ENCODE assay signal across 9 mouse cellular contexts in the genomic region with DNA sequence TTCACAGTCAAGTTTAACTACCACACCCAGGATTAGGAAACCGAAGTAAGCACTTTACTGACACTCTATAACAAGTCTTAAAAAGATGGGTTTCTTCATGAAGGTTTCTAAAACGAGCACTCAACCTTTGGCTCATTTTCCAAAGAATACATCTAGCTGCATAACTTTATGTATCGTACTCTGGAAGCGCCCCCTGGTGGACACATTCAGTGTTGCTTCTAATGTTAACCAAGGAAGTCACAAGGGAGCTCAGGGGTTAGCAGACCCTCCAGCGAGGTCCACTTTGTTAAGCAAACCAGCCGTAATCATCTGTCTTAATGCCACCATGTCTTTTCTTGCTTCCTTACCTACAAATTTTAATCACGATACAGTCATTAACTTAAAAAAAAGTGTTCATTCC. TPM values are rescaled to one million over a fixed set of nuclear protein-coding genes. Genes with fewer than 3 reads are reported as not detected.
DNase-seq lines count a peak whose midpoint lies in the region; ATAC-seq and TF ChIP-seq lines count a peak whose summit lies in the region.
"Had no signal": no experiment of that assay in that cellular context is flagged by ENCODE, and none has a peak within 500 bp of the region (broad histone marks: within the 10 kb centered on the region; RNA-seq: fewer than 3 reads in every experiment).

No protein-coding gene starts in this region.

- no peak overlapping the region for H3K4me3 ChIP-seq in MEL (ENCODE audit: control insufficient read depth in 1 of 2, insufficient read depth in 1 of 2, low read depth in 2 of 2, low read length in 2 of 2)
- H3K4me3 ChIP-seq: lung, embryonic 15.5 days had no signal

- no peaks in the 10 kb centered on the region for H3K27me3 ChIP-seq in MEL (ENCODE audit: control insufficient read depth in 1 of 2, insufficient read depth in 2 of 2, low read length in 2 of 2)
- H3K27me3 ChIP-seq: lung, embryonic 15.5 days had no signal

- TF ChIP-seq POLR2A in MEL (IDR thresholded peaks at IDR 0.05; ENCODE audit: control insufficient read depth in 1 of 2, insufficient read depth in 1 of 2, low read depth in 1 of 2, low read length in 2 of 2, poor library complexity in 1 of 2), result no peak

- no peaks in the 10 kb centered on the region for H3K4me1 ChIP-seq in MEL (ENCODE audit: control insufficient read depth in 1 of 2, insufficient read depth in 2 of 2, low read length in 2 of 2)
- H3K4me1 ChIP-seq: lung, embryonic 15.5 days had no signal

- H3K9me3 ChIP-seq in MEL (replicated peaks; ENCODE audit: insufficient read depth, low read length), result no peaks in the 10 kb centered on the region
- H3K9me3 ChIP-seq: lung, embryonic 15.5 days had no signal

- intact Hi-C loops in gastrocnemius, postnatal 14 days (cut with DNase I; ENCODE audit: low total_unique reads), result loop anchor here (2.0 kb wide), 1 partner anchor 90 kb away; a partner anchor contains a TSS

- peak; percentile 82 for TF ChIP-seq RAD21 in MEL (IDR thresholded peaks at IDR 0.05; ENCODE audit: low read depth, low read length)

- H3K79me2 ChIP-seq in MEL (ENCODE audit: control insufficient read depth, insufficient read depth, low read length, poor library complexity), result no peaks in the 10 kb centered on the region

- no peak for ATAC-seq in CD4-positive, CD25-positive, alpha-beta regulatory T cell, adult 4 months
- ATAC-seq in megakaryocyte-erythroid progenitor cell, adult 5-6 weeks (replicated peaks; ENCODE audit: low FRiP score, low TSS enrichment, poor library complexity, severe bottlenecking), result peak; percentile 63; the same call in 1 of the 2 replicates

- TF ChIP-seq EP300 in MEL (IDR thresholded peaks at IDR 0.05; ENCODE audit: low read depth in 1 of 2, low read length in 2 of 2), result no peak

- peak; percentile 83 for DNase-seq in CD4-positive, CD25-positive, alpha-beta regulatory T cell, adult 2 months (ENCODE audit: low read depth, low spot score)
- peak; percentile 90 for DNase-seq in MEL (ENCODE audit: low read depth, low spot score)
- DNase-seq in cerebellum, adult 18-20 months, result peak; percentile 73 to 82
- peak; percentile 59 for DNase-seq in gastrocnemius, postnatal 14 days
- DNase-seq in layer of hippocampus, postnatal 10 days (ENCODE audit: low spot score in 2 of 2), result peak; percentile 48 to 73
- peak; percentile 53 to 75 for DNase-seq in spleen, postnatal 14 days (ENCODE audit: low spot score in 2 of 2)

- peak; percentile 65 to 94 (median 68) for TF ChIP-seq CTCF in MEL (IDR thresholded peaks at IDR 0.05 in 2 of 3, conservative IDR thresholded peaks at IDR 0.05 in 1 of 3; ENCODE audit: control insufficient read depth in 1 of 3, insufficient read depth in 1 of 3, low read depth in 2 of 3, low read length in 3 of 3, poor library complexity in 1 of 3, severe bottlenecking in 1 of 3)

- no peak overlapping the region for H3K9ac ChIP-seq in MEL (ENCODE audit: control insufficient read depth, low read depth, low read length, poor library complexity, severe bottlenecking)
- H3K9ac ChIP-seq: lung, embryonic 15.5 days had no signal

- H3K27ac ChIP-seq in MEL (ENCODE audit: control insufficient read depth, low read depth, low read length), result no peak overlapping the region
- H3K27ac ChIP-seq: lung, embryonic 15.5 days had no signal

- no peaks in the 10 kb centered on the region for H3K36me3 ChIP-seq in MEL (ENCODE audit: control insufficient read depth in 1 of 2, insufficient read depth in 2 of 2, low read length in 2 of 2)
- H3K36me3 ChIP-seq: lung, embryonic 15.5 days had no signal

TF ChIP-seq in MEL, 35 proteins besides CTCF, POLR2A, EP300 and RAD21:
- TF ChIP-seq MXI1 (IDR thresholded peaks at IDR 0.05; ENCODE audit: low read depth, low read length) (no peak), USF1 (IDR thresholded peaks at IDR 0.05; ENCODE audit: low read depth, low read length) (no peak), TAL1 (IDR thresholded peaks at IDR 0.05; ENCODE audit: low read length) (no peak), MEF2A (IDR thresholded peaks at IDR 0.05; ENCODE audit: extremely low read depth, insufficient replicate concordance, low read depth, low read length, poor library complexity, severe bottlenecking) (no peak), TBP (IDR thresholded peaks at IDR 0.05; ENCODE audit: low read depth, low read length) (no peak), POLR2AphosphoS5 (IDR thresholded peaks at IDR 0.05; ENCODE audit: borderline replicate concordance, low read depth, low read length) (no peak), ZC3H11A (IDR thresholded peaks at IDR 0.05; ENCODE audit: low read depth, low read length) (peak; percentile 81), E2F4 (IDR thresholded peaks at IDR 0.05; ENCODE audit: borderline replicate concordance, low read depth, low read length) (no peak), ZNF384 (IDR thresholded peaks at IDR 0.05; ENCODE audit: low read depth, low read length) (0 out of 2 replicates have a peak, but pooled peaks have one; percentile 33), RCOR1 (IDR thresholded peaks at IDR 0.05; ENCODE audit: low read depth, low read length) (no peak), ETS1 (IDR thresholded peaks at IDR 0.05; ENCODE audit: low read depth, low read length) (no peak), SMC3 (IDR thresholded peaks at IDR 0.05; ENCODE audit: low read depth, low read length) (peak; percentile 99), HCFC1 (IDR thresholded peaks at IDR 0.05; ENCODE audit: low read depth, low read length) (no peak)

RNA-seq across cellular contexts. Expression of a gene that starts 26.3 kb away (rescaled TPM):
- 10 to 100 TPM; 15.0 to 19.2 TPM for polyA plus RNA-seq in CD4-positive, CD25-positive, alpha-beta regulatory T cell, adult 4 months (2017; shearing (Covaris generic))
- total RNA-seq in MEL (2012; rRNA removed), result 34.4 and 38.2 TPM in 2 replicates
- 100 to 1,000 TPM in 1 of 2 experiments, 10 to 100 TPM in 1; 25.5 to 157 TPM for polyA plus RNA-seq in MEL (2012; ENCODE audit: insufficient read depth in 1 of 2, insufficient read length in 2 of 2, low read depth in 1 of 2, low replicate concordance in 2 of 2, missing spikeins in 1 of 2)
- total RNA-seq in gastrocnemius, postnatal 14 days (2021), result 10 to 100 TPM; 11.3 to 12.0 TPM
- 10 to 100 TPM; 58.8 to 63.6 TPM for total RNA-seq in layer of hippocampus, postnatal 10 days (2021)
- total RNA-seq in megakaryocyte-erythroid progenitor cell, adult 5-6 weeks (2014; fragmentation: Nextera tagmentation), result 23.2 and 25.6 TPM in 2 replicates
- 28.6 and 30.0 TPM in 2 replicates for total RNA-seq in megakaryocyte-erythroid progenitor cell, adult 5-6 weeks (2017)

RNA-seq across cellular contexts. Expression of a gene that starts 49.9 kb away (rescaled TPM):
- 1 to 10 TPM; 3.0 to 5.2 TPM for polyA plus RNA-seq in CD4-positive, CD25-positive, alpha-beta regulatory T cell, adult 4 months (2017; shearing (Covaris generic))
- 13.3 and 14.9 TPM in 2 replicates for total RNA-seq in MEL (2012; rRNA removed)
- polyA plus RNA-seq in MEL (2012; ENCODE audit: insufficient read depth in 1 of 2, insufficient read length in 2 of 2, low read depth in 1 of 2, low replicate concordance in 2 of 2, missing spikeins in 1 of 2), result 10 to 100 TPM in 1 of 2 experiments, not detected in 1; 15.5 TPM
- total RNA-seq in gastrocnemius, postnatal 14 days (2021), result 1 to 10 TPM; 6.5 to 8.0 TPM
- 10 to 100 TPM; 20.6 to 20.7 TPM for total RNA-seq in layer of hippocampus, postnatal 10 days (2021)
- 19.6 and 22.9 TPM in 2 replicates for total RNA-seq in megakaryocyte-erythroid progenitor cell, adult 5-6 weeks (2014; fragmentation: Nextera tagmentation)
- 11.2 and 16.0 TPM in 2 replicates for total RNA-seq in megakaryocyte-erythroid progenitor cell, adult 5-6 weeks (2017)
